Mouse (Mus musculus) forebrain, embryonic 13.5 days (tissue): ENCODE data around the gene Ctnna2. TPM values are rescaled to one million over a fixed set of nuclear protein-coding genes. Genes with fewer than 3 reads are reported as not detected.

ENCODE experiments used
- ATAC-seq: fragments of 200-750 bp; cut with Nextera tagmentation; 2 replicates; pipeline ENCODE4 v1.8.0; 2017
- H3K27ac ChIP-seq: fragments of 300-500 bp; sonication (generic); 2 replicates; pipeline ENCODE4 v1.5.1; 2015; ENCODE audit warnings: inconsistent platforms, mild to moderate bottlenecking, moderate library complexity
- H3K27me3 ChIP-seq: fragments of 300-500 bp; sonication (generic); 2 replicates; pipeline ENCODE4 v1.6.1; 2015; ENCODE audit warnings: mild to moderate bottlenecking, inconsistent platforms
- H3K36me3 ChIP-seq: fragments of 300-500 bp; sonication (generic); 2 replicates; pipeline ENCODE4 v1.6.1; 2015; ENCODE audit warnings: mild to moderate bottlenecking, inconsistent platforms; ENCODE audit not compliant: poor library complexity, severe bottlenecking
- H3K4me1 ChIP-seq: fragments of 300-500 bp; sonication (generic); 2 replicates; pipeline ENCODE4 v1.6.1; 2015; ENCODE audit warnings: inconsistent platforms
- H3K4me2 ChIP-seq: fragments of 300-500 bp; sonication (generic); 2 replicates; pipeline ENCODE4 v1.6.1; 2015; ENCODE audit warnings: inconsistent platforms, mild to moderate bottlenecking, moderate library complexity
- H3K4me3 ChIP-seq: fragments of 300-500 bp; sonication (generic); 2 replicates; pipeline ENCODE4 v1.5.1; 2015; ENCODE audit warnings: mild to moderate bottlenecking, inconsistent platforms
- H3K9ac ChIP-seq: fragments of 300-500 bp; sonication (generic); 2 replicates; pipeline ENCODE4 v1.6.1; 2015; ENCODE audit warnings: mild to moderate bottlenecking, inconsistent platforms
- H3K9me3 ChIP-seq: fragments of 300-500 bp; sonication (generic); replicated peaks from 2 replicates; pipeline ENCODE4 v1.6.1; 2016; ENCODE audit warnings: inconsistent platforms
- WGBS: fragments of 180-500 bp; shearing (Covaris S2); methylation state at CpG from one replicate; pipeline ENCODE4 v1.1.7; 2015; 5-methylcytosine and 5-hydroxymethylcytosine counted together
- polyA plus RNA-seq: library from polyadenylated mRNA; unstranded; fragments of >200 nt; fragmentation: Nextera tagmentation; extraction: Ambion mirVana; gene quantifications from 2 replicates; pipeline ENCODE4 v1.2.1, GENCODE M21; 2015

The Ctnna2 gene
- polyA plus RNA-seq, 1 experiment from 2014 or later = 83.4 TPM

- Histone ChIP-seq H3K9me3 (no peaks in the 10 kb centered on the region), H3K4me3 (no peak overlapping the region), H3K4me1 (no peaks in the 10 kb centered on the region), H3K4me2 (no peak overlapping the region), H3K27ac (no peak overlapping the region), H3K36me3 (no peaks in the 10 kb centered on the region), H3K9ac (no peak overlapping the region), H3K27me3 (no peaks in the 10 kb centered on the region)
- peak; percentile 66; the same call in 1 of the 2 replicates for ATAC-seq
- 81% methylated on average over 5 of the region's 5 CpGs for WGBS
These were observed 1014.5 kb downstream of the Ctnna2 start for GRCm38 (mm10) chr6:76964998-76965432.

- WGBS = 79% methylated on average over 4 of the region's 4 CpGs
- ATAC-seq = no peak
- no peak overlapping the region for H3K4me2 ChIP-seq
- no peaks in the 10 kb centered on the region for H3K9me3 ChIP-seq
- no peak overlapping the region for H3K27ac ChIP-seq
- H3K4me1 ChIP-seq = no peaks in the 10 kb centered on the region
- H3K9ac ChIP-seq = no peak overlapping the region
- H3K36me3 ChIP-seq = no peaks in the 10 kb centered on the region
- H3K4me3 ChIP-seq = no peak overlapping the region
- no peaks in the 10 kb centered on the region for H3K27me3 ChIP-seq
These were observed 1071.4 kb downstream of the Ctnna2 start for GRCm38 (mm10) chr6:76908086-76908485.

GRCm38 (mm10) chr6:76897156-76897555, 1082.3 kb downstream of the Ctnna2 start:
- Histone ChIP-seq H3K4me2 (no peak overlapping the region), H3K27ac (no peak overlapping the region), H3K27me3 (no peaks in the 10 kb centered on the region), H3K9me3 (no peaks in the 10 kb centered on the region), H3K4me1 (no peaks in the 10 kb centered on the region), H3K36me3 (no peaks in the 10 kb centered on the region), H3K9ac (no peak overlapping the region), H3K4me3 (no peak overlapping the region)
- 90% methylated on average over 1 of the region's 1 CpGs for WGBS
- ATAC-seq = no peak
